Mouse (Mus musculus): ENCODE data around the gene Aadac.

Gene Aadac

GRCm38 (mm10) chr3:60025417-60025816, at the start of gene Aadac:
Gene Aadac (plus strand): TSS chr3:60025717.
- DNase-seq: no peak

- no peak for DNase-seq
Measured at GRCm38 (mm10) chr3:60003622-60004021, 21.9 kb upstream of the Aadac start.

GRCm38 (mm10) chr3:60006443-60006842, 19.1 kb upstream of the Aadac start, which contains the start of gene Aadacl2:
Gene Aadacl2 (plus strand): TSS chr3:60006743.
- no peak for DNase-seq

- no peak for DNase-seq
Measured at GRCm38 (mm10) chr3:60031511-60031910, 6.0 kb downstream of the Aadac start.

GRCm38 (mm10) chr3:60046221-60046913, 20.9 kb downstream of the Aadac start:
- no peak for DNase-seq

- DNase-seq: no peak
Measured at GRCm38 (mm10) chr3:60053231-60053927, 27.9 kb downstream of the Aadac start.

GRCm38 (mm10) chr3:60053931-60054330, 28.4 kb downstream of the Aadac start:
- DNase-seq: no peak

- no peak for DNase-seq
Measured at GRCm38 (mm10) chr3:60056451-60056850, 30.9 kb downstream of the Aadac start.

- DNase-seq: no peak
Measured at GRCm38 (mm10) chr3:60057070-60057808, 31.7 kb downstream of the Aadac start.

GRCm38 (mm10) chr3:60057809-60058082, 32.2 kb downstream of the Aadac start:
- no peak for DNase-seq

GRCm38 (mm10) chr3:60078883-60079415, 53.4 kb downstream of the Aadac start:
- no peak for DNase-seq

GRCm38 (mm10) chr3:60080572-60080971, 55.1 kb downstream of the Aadac start:
- DNase-seq: peak in 1 of 2 experiments; percentile 4

- no peak for DNase-seq
Measured at GRCm38 (mm10) chr3:60081648-60082047, 56.1 kb downstream of the Aadac start, which contains the start of gene Sucnr1. Gene Sucnr1 (plus strand): TSS chr3:60081869.

- DNase-seq: no peak
Measured at GRCm38 (mm10) chr3:60082746-60083145, 57.2 kb downstream of the Aadac start.

GRCm38 (mm10) chr3:60085729-60086128, 60.2 kb downstream of the Aadac start:
- DNase-seq: no peak

All from thymus, adult 18-20 months (tissue).